Mouse (Mus musculus): ENCODE data around the gene Eps8l2. TPM values are rescaled to one million over a fixed set of nuclear protein-coding genes. Genes with fewer than 3 reads are reported as not detected.
A peak's percentile ranks its signal among the peaks of the same experiment; 100 is the strongest.

The Eps8l2 gene
- total and polyA plus RNA-seq, 2 experiments from 2014 or later = 0.67 to 2.7 TPM

- H3K4me1 ChIP-seq (ENCODE audit: control insufficient read depth, insufficient read depth) = no peaks in the 10 kb centered on the region
- H3K4me3 ChIP-seq (ENCODE audit: low read depth, low read length) = no peak overlapping the region
- H3K36me3 ChIP-seq (replicated peaks; ENCODE audit: control insufficient read depth, insufficient read depth, low read length) = no peaks in the 10 kb centered on the region
- DNase-seq (ENCODE audit: low spot score) (no peak), ATAC-seq (ENCODE audit: insufficient read depth, low read depth) (no peak)
- H3K4me2 ChIP-seq (ENCODE audit: low read depth, low read length) = no peak overlapping the region
- no peak overlapping the region for H3K27ac ChIP-seq (ENCODE audit: low read depth)
- no peak for TF ChIP-seq EP300 (IDR thresholded peaks at IDR 0.05; ENCODE audit: low read depth)
- TF ChIP-seq CTCF (IDR thresholded peaks at IDR 0.05; ENCODE audit: low read depth) = no peak
- no peak overlapping the region for H3K9ac ChIP-seq (replicated peaks; ENCODE audit: low read depth, low read length)
- 0 out of 2 replicates have a peak, but pooled peaks cover 3% of the 10 kb centered on the region for H3K27me3 ChIP-seq (ENCODE audit: control insufficient read depth, insufficient read depth, low read length)
- H3K9me3 ChIP-seq (replicated peaks; ENCODE audit: control insufficient read depth, low read length) = no peaks in the 10 kb centered on the region
- 72% methylated on average over 6 of the region's 6 CpGs for WGBS
Observed at GRCm38 (mm10) chr7:141351061-141351460, 12.4 kb downstream of the Eps8l2 start.

DNA sequence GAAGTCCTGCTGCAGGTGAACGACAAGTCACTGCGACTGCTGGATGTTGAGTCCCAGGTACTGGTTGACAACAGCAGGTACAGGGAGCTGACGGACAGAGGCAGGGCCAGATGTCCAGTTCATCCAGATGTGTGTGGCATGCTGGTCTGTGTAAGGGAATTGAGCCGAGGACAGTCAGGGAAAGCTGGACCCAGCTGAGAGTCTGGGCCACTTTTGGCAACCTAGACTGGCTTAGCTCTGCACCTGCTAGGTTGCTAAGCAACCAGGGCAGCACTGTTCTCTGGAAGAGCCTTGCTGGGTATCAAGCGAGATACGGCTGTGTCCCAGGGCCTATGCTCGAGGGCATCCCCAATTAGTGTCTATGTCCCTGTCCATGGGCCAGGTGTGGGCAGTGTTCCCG is 16.4 kb downstream of the Eps8l2 start:
- Histone ChIP-seq H3K9me3 (replicated peaks; ENCODE audit: control insufficient read depth, low read length) (no peaks in the 10 kb centered on the region), H3K4me2 (ENCODE audit: low read depth, low read length) (no peak overlapping the region), H3K27ac (ENCODE audit: low read depth) (no peak overlapping the region), H3K9ac (replicated peaks; ENCODE audit: low read depth, low read length) (no peak overlapping the region), H3K4me1 (ENCODE audit: control insufficient read depth, insufficient read depth) (no peaks in the 10 kb centered on the region), H3K36me3 (replicated peaks; ENCODE audit: control insufficient read depth, insufficient read depth, low read length) (no peaks in the 10 kb centered on the region), H3K27me3 (ENCODE audit: control insufficient read depth, insufficient read depth, low read length) (0 out of 2 replicates have a peak, but pooled peaks cover 7% of the 10 kb centered on the region), H3K4me3 (ENCODE audit: low read depth, low read length) (no peak overlapping the region)
- no peak for DNase-seq (ENCODE audit: low spot score)
- 67% methylated on average over 8 of the region's 8 CpGs for WGBS
- no peak for TF ChIP-seq EP300 (IDR thresholded peaks at IDR 0.05; ENCODE audit: low read depth)
- no peak for TF ChIP-seq CTCF (IDR thresholded peaks at IDR 0.05; ENCODE audit: low read depth)
- ATAC-seq (ENCODE audit: insufficient read depth, low read depth) = no peak

DNA sequence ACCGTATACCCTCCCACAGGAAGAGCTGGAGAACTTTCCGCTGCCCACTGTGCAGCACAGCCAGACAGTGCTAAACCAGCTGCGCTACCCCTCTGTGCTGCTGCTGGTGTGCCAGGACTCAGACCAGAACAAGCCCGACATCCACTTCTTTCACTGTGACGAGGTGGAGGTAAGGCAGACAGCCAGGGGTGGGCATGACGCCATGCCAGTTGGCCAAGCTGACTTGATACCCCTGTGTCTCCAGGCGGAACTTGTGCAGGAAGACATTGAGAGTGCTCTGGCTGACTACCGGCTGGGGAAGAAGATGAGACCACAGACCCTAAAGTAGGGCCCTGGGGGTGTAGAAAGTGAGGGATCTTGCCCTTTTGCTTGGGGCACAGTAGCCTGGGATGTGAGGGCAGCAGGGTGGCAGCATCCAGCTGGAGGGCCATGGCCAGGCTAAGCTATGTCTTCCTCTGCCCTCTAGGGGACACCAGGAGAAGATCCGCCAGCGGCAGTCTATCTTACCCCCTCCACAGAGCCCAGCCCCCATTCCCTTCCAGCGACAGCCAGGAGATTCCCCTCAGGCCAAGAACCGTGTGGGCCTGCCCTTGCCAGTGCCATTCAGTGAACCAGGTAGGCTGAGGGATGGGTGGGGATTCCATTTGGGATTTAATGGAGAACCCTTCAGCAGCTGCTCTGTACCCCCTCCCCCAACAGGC is 17.1 kb downstream of the Eps8l2 start:
- no peaks in the 10 kb centered on the region for H3K4me1 ChIP-seq (ENCODE audit: control insufficient read depth, insufficient read depth)
- no peak overlapping the region for H3K9ac ChIP-seq (replicated peaks; ENCODE audit: low read depth, low read length)
- peaks cover 8% of the 10 kb centered on the region; the same call in 1 of the 2 replicates for H3K27me3 ChIP-seq (ENCODE audit: control insufficient read depth, insufficient read depth, low read length)
- peak; percentile 20; the same call in 1 of the 2 replicates for TF ChIP-seq CTCF (IDR thresholded peaks at IDR 0.05; ENCODE audit: low read depth)
- TF ChIP-seq EP300 (IDR thresholded peaks at IDR 0.05; ENCODE audit: low read depth) = no peak
- WGBS = 47% methylated on average over 12 of the region's 12 CpGs
- ATAC-seq (ENCODE audit: insufficient read depth, low read depth) (no peak), DNase-seq (ENCODE audit: low spot score) (no peak)
- no peaks in the 10 kb centered on the region for H3K9me3 ChIP-seq (replicated peaks; ENCODE audit: control insufficient read depth, low read length)
- H3K36me3 ChIP-seq (replicated peaks; ENCODE audit: control insufficient read depth, insufficient read depth, low read length) = no peaks in the 10 kb centered on the region
- no peak overlapping the region for H3K27ac ChIP-seq (ENCODE audit: low read depth)
- H3K4me2 ChIP-seq (ENCODE audit: low read depth, low read length) = no peak overlapping the region
- H3K4me3 ChIP-seq (ENCODE audit: low read depth, low read length) = no peak overlapping the region

GRCm38 (mm10) chr7:141356971-141357370 is 18.3 kb downstream of the Eps8l2 start:
- TF ChIP-seq EP300 (IDR thresholded peaks at IDR 0.05; ENCODE audit: low read depth) = no peak
- no peak for TF ChIP-seq CTCF (IDR thresholded peaks at IDR 0.05; ENCODE audit: low read depth)
- peaks cover 17% of the 10 kb centered on the region for H3K27me3 ChIP-seq (ENCODE audit: control insufficient read depth, insufficient read depth, low read length)
- no peak for DNase-seq (ENCODE audit: low spot score)

DNA sequence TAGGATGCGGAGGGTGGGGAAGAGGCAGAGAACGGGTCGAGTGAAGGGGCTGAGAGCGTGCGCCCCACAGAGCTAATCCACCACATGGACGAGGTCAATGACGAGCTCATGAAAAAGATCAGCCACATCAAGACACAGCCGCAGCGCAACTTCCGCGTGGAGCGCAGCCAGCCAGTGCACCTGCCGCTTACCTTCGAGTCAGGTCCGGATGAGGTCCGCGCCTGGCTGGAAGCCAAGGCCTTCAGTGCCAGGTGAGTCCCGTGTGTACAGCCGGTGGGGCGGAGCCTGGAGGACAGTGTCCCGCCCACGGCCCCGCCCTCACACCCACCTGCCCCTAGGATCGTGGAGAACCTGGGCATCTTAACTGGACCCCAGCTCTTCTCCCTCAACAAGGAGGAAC is 22.8 kb downstream of the Eps8l2 start:
- TF ChIP-seq EP300 (IDR thresholded peaks at IDR 0.05; ENCODE audit: low read depth) = no peak
- no peak for TF ChIP-seq CTCF (IDR thresholded peaks at IDR 0.05; ENCODE audit: low read depth)
- ATAC-seq (ENCODE audit: insufficient read depth, low read depth) (no peak), DNase-seq (ENCODE audit: low spot score) (no peak)
- peaks cover 14% of the 10 kb centered on the region for H3K27me3 ChIP-seq (ENCODE audit: control insufficient read depth, insufficient read depth, low read length)
- H3K4me2 ChIP-seq (ENCODE audit: low read depth, low read length) = no peak overlapping the region
- 16% methylated on average over 24 of the region's 24 CpGs for WGBS
- H3K9ac ChIP-seq (replicated peaks; ENCODE audit: low read depth, low read length) = no peak overlapping the region
- no peaks in the 10 kb centered on the region for H3K36me3 ChIP-seq (replicated peaks; ENCODE audit: control insufficient read depth, insufficient read depth, low read length)
- H3K4me3 ChIP-seq (ENCODE audit: low read depth, low read length) = no peak overlapping the region
- no peak overlapping the region for H3K27ac ChIP-seq (ENCODE audit: low read depth)
- no peaks in the 10 kb centered on the region for H3K9me3 ChIP-seq (replicated peaks; ENCODE audit: control insufficient read depth, low read length)
- H3K4me1 ChIP-seq (ENCODE audit: control insufficient read depth, insufficient read depth) = no peaks in the 10 kb centered on the region

More at GRCm38 (mm10) chr7:141356971-141357370, 18.3 kb downstream of the Eps8l2 start:
- Histone ChIP-seq H3K27ac (ENCODE audit: low read depth) (no peak overlapping the region), H3K9me3 (replicated peaks; ENCODE audit: control insufficient read depth, low read length) (no peaks in the 10 kb centered on the region), H3K4me3 (ENCODE audit: low read depth, low read length) (no peak overlapping the region), H3K36me3 (replicated peaks; ENCODE audit: control insufficient read depth, insufficient read depth, low read length) (no peaks in the 10 kb centered on the region), H3K9ac (replicated peaks; ENCODE audit: low read depth, low read length) (no peak overlapping the region), H3K4me1 (ENCODE audit: control insufficient read depth, insufficient read depth) (no peaks in the 10 kb centered on the region), H3K4me2 (ENCODE audit: low read depth, low read length) (no peak overlapping the region)
- 70% methylated on average over 14 of the region's 14 CpGs for WGBS
- no peak for ATAC-seq (ENCODE audit: insufficient read depth, low read depth)
